Mouse (Mus musculus): ENCODE data around the gene Pi4k2a.
A peak's percentile ranks its signal among the peaks of the same experiment; 100 is the strongest.
"Not testable (repeated sequence)": the region's sequence is repeated elsewhere in the genome, so short reads cannot be mapped to it uniquely, and the experiment has no call there.

The Pi4k2a gene

GRCm38 (mm10) chr19:42079950-42080349 lies 10.3 kb upstream of the Pi4k2a start:
- no peak for DNase-seq (ENCODE audit: low spot score in 2 of 2)

- no peak for DNase-seq (ENCODE audit: low spot score in 2 of 2)
These were observed 9.8 kb upstream of the Pi4k2a start for GRCm38 (mm10) chr19:42080469-42080868.

DNA sequence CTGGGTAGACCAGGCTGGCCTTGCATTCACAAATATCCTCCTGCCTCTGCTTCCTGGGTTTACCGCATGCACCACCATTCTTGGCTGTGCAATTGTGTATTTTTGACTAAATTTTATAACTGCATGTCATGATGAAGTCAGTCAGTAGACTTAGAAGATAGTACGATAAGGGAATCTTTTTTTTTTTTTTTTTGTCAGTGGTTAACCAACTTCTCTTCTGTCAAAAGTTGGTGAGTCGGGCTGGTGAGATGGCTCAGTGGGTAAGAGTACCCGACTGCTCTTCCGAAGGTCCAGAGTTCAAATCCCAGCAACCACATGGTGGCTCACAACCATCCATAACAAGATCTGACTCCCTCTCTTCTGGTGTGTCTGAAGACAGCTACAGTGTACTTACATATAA lies 8.7 kb upstream of the Pi4k2a start:
- DNase-seq (ENCODE audit: low spot score in 2 of 2) = not testable (repeated sequence)

DNA sequence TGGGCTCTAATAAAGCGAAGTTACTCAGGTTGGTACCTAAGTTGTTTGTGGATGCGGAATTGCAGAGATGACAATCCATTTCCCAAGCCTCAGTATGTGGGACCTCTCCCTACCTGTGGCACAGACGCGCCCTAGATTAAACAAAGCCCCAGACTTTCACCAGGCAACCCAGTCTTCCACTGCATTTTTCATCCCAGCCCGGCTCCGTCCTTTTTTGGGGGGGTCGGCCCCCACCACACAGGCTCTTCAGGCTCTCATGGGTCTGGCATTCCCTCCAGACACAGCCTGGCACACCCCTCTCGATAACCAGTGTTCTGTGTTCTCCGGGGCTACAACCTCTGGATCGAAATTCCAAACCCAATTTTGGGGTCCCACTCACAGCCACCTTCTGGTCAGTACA lies 4.6 kb upstream of the Pi4k2a start:
- no peak for DNase-seq (ENCODE audit: low spot score in 2 of 2)

DNA sequence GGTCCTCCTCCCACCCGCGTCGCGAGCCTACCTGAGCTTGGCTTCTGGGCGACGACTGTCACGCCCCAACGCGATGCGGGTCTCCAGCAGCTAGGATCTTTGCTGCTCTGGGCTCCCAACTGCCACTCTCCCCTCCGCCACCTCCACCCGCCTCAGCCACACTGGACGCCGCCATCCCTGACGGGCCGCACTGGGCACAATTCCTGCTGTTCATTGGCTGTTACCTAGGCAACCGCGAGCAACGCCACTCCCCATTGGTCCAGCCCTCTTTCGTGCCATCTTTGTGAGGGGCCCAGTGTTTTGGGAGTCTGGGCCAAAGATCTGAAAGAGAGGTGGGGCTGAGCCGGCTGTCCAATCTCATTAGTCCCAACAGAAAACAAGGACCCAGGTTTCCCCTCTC lies 4.1 kb upstream of the Pi4k2a start, which contains the start of gene Morn4:
Gene Morn4 (minus strand): TSS at position 192 of the 400 bp plus-strand sequence.
- DNase-seq (ENCODE audit: low spot score in 2 of 2) = peak; percentile 53 to 69

GRCm38 (mm10) chr19:42089103-42089747 lies 1.0 kb upstream of the Pi4k2a start:
- DNase-seq (ENCODE audit: low spot score in 2 of 2) = peak; percentile 44 to 46

DNA sequence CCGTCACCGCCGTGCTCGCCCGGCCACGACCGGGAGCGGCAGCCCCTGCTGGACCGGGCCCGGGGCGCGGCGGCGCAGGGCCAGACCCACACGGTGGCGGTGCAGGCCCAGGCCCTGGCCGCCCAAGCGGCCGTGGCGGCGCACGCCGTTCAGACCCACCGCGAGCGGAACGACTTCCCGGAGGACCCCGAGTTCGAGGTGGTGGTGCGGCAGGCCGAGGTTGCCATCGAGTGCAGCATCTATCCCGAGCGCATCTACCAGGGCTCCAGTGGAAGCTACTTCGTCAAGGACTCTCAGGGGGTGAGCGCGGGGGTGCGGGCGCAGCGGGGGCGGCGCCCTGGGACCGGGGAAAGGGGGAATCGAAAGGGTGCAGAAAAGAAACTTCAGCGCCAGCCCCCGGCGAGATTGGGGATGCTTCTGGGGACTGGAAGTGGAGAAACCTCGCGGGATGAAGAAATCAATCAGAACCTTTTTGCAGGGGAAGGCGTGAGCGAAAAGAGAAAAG lies 419 bp downstream of the Pi4k2a start:
- no peak for DNase-seq (ENCODE audit: low spot score in 2 of 2)

DNA sequence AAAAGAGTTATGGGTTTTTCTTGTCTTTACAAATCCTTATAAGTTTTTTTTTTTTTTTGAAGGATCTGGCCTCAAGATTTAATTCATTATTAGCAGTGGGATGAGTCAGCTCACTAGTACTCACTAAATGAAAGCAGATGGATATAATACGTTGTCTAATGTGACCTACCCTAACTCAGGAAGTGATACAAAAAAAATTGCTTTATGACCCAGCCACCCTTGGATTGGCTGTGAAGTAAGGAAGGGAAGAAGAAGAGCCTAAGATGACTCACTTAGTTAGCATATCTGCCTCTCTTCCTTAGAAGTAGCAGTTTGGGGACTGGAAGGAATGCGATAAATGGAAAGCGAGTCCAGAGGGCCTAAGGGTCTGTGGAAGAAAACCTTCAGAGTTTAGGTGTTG lies 9.1 kb downstream of the Pi4k2a start:
- no peak for DNase-seq (ENCODE audit: low spot score in 2 of 2)

DNA sequence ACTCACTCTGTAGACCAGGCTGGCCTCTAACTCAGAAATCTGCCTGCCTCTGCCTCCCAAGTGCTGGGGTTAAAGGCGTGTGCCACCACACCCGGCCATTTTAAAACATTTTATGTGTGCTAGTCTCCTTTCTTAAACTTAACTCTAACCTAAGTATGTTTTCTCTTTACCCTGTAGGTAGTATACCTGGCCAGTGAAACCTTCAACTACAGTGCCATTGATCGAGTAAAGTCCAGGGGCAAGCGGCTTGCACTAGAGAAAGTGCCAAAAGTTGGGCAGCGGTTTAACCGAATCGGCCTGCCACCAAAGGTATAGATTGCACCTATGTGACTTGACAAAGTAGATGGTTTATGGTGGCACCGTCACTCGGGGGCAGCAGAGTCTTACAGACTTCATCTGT lies 14.4 kb downstream of the Pi4k2a start:
- DNase-seq (ENCODE audit: low spot score in 2 of 2) = no peak

DNA sequence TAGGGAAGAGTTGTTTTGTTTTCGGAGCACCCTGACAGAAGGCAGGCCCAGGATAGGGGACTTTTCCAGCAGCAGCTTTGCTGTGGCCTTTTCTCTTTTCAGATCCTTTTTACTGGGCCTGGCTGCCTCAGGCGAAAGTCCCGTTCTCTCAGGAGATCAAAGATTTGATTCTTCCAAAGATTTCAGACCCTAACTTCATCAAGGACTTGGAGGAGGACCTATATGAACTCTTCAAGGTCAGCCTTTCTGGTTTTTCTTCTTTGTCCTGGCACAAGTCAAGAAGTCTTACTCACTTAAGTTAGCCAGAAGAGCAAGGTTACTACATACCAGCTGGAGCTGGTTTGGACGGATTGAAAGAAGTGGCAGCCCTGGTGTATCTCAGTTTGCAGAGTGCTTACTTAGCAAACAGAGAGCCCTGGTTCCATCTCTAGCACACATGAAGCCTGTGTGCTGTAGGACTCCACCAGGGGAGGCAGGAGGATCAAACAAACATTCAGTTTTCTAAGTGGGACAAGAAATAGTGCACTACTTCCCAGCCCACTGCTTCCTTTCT lies 25.6 kb downstream of the Pi4k2a start:
- no peak for DNase-seq (ENCODE audit: low spot score in 2 of 2)

DNA sequence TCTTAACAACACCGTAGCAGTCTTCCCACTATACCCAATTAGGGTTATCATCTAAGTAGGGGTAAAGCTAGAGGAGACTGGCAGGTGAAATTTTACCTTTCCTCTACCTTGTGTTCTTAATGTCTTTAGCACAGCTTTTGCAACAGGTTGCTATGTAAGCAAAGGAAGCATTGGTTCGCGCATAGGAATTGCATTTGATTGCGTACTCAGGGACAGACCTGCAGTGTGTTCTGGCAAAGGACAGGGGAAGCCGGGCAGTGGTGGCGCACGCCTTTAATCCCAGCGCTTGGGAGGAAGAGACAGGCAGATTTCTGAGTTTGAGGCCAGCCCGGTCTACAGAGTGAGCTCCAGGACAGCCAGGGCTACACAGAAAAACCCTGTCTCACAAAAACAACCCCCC lies 27.9 kb downstream of the Pi4k2a start:
- no peak for DNase-seq (ENCODE audit: low spot score in 2 of 2)

DNA sequence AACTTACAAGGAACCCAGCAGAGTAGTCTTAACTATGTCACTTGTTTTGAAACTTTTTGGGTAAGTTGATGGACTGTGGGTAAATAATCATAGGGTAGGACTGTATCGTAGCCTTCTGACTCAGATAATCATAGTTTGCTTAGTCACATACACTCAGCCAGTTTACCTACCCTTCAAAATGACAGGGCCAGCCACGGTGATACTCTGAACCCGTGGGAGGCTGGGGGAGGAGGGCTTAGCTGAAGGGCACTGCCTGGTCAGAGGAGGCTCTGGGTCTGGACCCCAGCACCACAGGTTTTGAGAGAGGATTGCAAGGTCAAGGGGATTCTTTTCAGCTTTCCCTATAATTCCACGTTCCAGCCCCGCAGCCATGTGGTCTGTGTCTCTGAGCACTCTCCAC lies 28.3 kb downstream of the Pi4k2a start:
- DNase-seq (ENCODE audit: low spot score in 2 of 2) = no peak

DNA sequence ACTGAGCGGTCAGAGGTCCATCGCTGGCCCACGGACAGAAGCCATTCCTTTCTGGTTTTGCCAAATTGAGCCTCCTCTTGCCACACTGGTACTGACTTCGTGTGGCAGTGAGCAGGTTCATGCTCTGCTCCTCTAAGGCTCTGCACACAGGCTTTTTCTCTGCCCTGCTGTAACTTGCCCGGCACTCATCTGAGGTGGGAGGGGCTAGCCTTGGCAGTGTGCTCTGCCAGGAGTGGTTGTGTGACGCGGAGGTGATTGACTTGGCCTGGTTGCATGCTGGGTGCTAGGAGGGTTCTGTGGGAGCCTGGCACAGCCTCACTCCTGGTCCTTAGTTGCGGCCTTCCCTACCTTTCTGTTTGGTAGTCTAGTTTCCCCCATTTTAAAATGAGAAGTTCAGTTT lies 30.2 kb downstream of the Pi4k2a start:
- no peak for DNase-seq (ENCODE audit: low spot score in 2 of 2)

GRCm38 (mm10) chr19:42124684-42125083 lies 34.4 kb downstream of the Pi4k2a start:
- DNase-seq (ENCODE audit: low spot score in 2 of 2) = no peak

DNA sequence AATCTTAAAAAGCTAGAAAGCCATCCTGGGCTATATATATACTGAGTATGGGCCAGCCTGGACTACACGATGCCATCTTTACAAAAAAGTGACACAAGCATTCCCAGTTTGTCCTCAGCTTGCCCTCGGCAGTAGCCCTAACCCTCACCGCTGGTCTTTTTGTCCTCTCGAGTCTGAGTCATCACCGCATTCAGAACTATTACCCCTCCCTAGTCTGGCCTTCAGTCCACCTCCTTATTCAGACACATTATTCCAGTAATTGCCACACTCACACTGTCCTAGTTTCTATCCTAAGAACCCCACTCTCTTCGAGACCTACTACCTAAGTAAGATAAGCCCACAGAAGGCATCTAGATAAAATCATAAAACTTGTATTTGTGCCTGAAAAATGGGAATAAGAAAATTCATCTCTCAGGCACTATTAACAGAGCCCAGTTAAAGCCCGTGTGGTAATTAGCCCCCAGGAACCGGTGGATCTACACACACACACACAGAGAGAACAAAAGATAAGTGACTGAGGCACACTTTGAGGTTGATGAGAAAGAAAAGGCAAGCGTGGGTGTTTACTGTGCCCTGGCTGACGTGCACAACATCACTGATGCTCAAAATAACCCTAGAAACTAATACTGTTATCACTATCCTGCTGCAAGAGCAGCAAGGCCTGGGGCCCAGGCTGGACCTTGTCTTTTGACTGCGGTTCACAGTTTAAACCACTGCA lies 35.4 kb downstream of the Pi4k2a start:
- DNase-seq (ENCODE audit: low spot score in 2 of 2) = no peak

GRCm38 (mm10) chr19:42126219-42126605 lies 35.9 kb downstream of the Pi4k2a start:
- DNase-seq (ENCODE audit: low spot score in 2 of 2) = no peak

DNA sequence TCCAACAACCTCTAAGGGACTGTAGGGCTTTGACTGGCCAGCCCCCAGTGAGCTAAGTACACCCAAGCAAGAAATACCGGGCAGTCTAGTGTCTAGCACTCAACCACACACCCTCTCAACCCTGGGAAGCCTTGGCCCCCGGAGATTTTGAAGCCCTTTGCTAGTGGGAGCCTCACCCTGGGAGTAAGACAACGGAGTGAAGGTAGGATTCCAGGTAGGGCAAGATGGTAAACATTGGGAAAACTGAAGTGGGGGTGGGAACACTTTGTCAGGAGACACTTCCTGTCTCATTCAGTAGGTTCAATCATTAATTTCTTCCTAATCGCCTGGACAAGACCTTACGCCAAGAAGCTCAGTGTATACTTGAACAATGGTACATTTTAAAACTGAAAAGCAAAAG lies 36.8 kb downstream of the Pi4k2a start:
- DNase-seq (ENCODE audit: low spot score in 2 of 2) = no peak

- no peak for DNase-seq (ENCODE audit: low spot score in 2 of 2)
These were observed 37.9 kb downstream of the Pi4k2a start for GRCm38 (mm10) chr19:42128052-42128740.

DNA sequence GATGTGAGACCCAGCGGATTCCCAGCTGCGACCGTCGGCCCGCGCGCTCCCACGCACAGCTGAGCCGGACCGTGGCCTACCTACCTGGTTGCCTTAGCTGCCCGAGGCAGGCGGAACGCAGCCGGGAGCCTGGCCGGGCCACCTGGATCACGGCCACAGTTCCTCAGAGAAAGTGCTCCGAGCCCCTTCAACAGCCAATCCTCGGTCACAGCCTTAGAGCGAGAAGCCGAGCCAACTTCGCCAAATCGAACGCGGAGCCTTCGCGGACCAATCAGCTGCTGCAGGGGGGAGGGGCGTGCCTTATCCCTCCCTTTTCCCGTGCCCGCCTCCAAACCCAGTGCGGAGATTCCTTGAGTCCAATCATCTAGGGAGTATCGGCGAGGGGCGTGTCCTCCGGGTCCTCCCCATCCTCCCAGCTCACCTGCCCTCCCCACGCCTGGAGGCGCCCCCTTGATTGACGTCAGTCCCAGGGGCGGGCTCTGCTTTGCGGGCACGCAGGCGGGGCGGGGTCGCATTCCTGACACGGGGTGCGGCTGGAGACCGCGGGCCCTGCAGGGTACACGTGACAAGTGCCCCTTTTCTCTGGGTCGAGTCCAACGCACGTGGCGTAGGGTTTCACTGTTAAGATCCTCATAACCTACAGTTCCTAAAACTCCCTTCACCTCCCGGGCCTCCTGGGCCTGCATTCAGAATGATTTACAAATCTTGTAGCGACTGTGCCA lies 38.7 kb downstream of the Pi4k2a start, which contains the start of gene Avpi1:
Gene Avpi1 (minus strand): TSS at position 273 of the 722 bp plus-strand sequence.
- peak; percentile 97 to 98 for DNase-seq (ENCODE audit: low spot score in 2 of 2)

- no peak for DNase-seq (ENCODE audit: low spot score in 2 of 2)
These were observed 39.4 kb downstream of the Pi4k2a start for GRCm38 (mm10) chr19:42129509-42130293.

- DNase-seq (ENCODE audit: low spot score in 2 of 2) = no peak
These were observed 40.0 kb downstream of the Pi4k2a start for GRCm38 (mm10) chr19:42130294-42130606.

All from urinary bladder, postnatal 36 days (tissue).